Comparison of ENCODE assay signal across 11 mouse cellular contexts in genomic region chr12:86898448-86898847, GRCm38 (mm10). TPM values are rescaled to one million over a fixed set of nuclear protein-coding genes. Genes with fewer than 3 reads are reported as not detected.
DNase-seq lines count a peak whose midpoint lies in the region; ATAC-seq and TF ChIP-seq lines count a peak whose summit lies in the region.
"Had no signal": no experiment of that assay in that cellular context is flagged by ENCODE, and none has a peak within 500 bp of the region (broad histone marks: within the 10 kb centered on the region; RNA-seq: fewer than 3 reads in every experiment).

No protein-coding gene starts in this region.

- no peak overlapping the region for H3K4me3 ChIP-seq in heart, embryonic 13.5 days
- no peak overlapping the region for H3K4me3 ChIP-seq in cortical plate, adult 2 months (ENCODE audit: insufficient read depth, low read length)
- no peak overlapping the region for H3K4me3 ChIP-seq in hindbrain, embryonic 11.5 days (ENCODE audit: low read depth, low read length)
- H3K4me3 ChIP-seq in midbrain, embryonic 14.5 days (replicated peaks; ENCODE audit: low read depth, low read length), result no peak overlapping the region

- H3K4me1 ChIP-seq in heart, embryonic 13.5 days, result peaks cover 71% of the 10 kb centered on the region
- peaks cover 15% of the 10 kb centered on the region for H3K4me1 ChIP-seq in cortical plate, adult 2 months (ENCODE audit: control insufficient read depth, insufficient read depth, low read length)
- peaks cover 35% of the 10 kb centered on the region for H3K4me1 ChIP-seq in hindbrain, embryonic 11.5 days (replicated peaks; ENCODE audit: control insufficient read depth, insufficient read depth, low read length)
- peaks cover 53% of the 10 kb centered on the region for H3K4me1 ChIP-seq in midbrain, embryonic 14.5 days (ENCODE audit: control insufficient read depth, insufficient read depth, low read length)

- intact Hi-C loops in left cerebral cortex, postnatal 10 days (cut with DNase I), result no loop called here

- DNase-seq in heart, adult 9 months (ENCODE audit: low spot score in 2 of 2), result no peak
- DNase-seq in hindbrain, embryonic 11.5 days (ENCODE audit: low spot score), result no peak
- no peak for DNase-seq in midbrain, embryonic 14.5 days
- DNase-seq in left cerebral cortex, postnatal 10 days (ENCODE audit: extremely low spot score in 1 of 2, low spot score in 2 of 2), result no peak
- DNase-seq in layer of hippocampus, postnatal 25 days (ENCODE audit: extremely low spot score in 1 of 2, low spot score in 1 of 2), result no peak
- DNase-seq: adrenal gland, adult 2 months; embryo, embryonic 11 days had no signal

- no peak for ATAC-seq in heart, embryonic 13.5 days (ENCODE audit: extremely low read depth, insufficient number of reproducible peaks, low FRiP score, low TSS enrichment)
- no peak for ATAC-seq in hindbrain, embryonic 11.5 days (ENCODE audit: low FRiP score)
- ATAC-seq in midbrain, embryonic 14.5 days (ENCODE audit: low FRiP score, low TSS enrichment), result no peak
- ATAC-seq in megakaryocyte progenitor cell, adult 5-6 weeks (replicated peaks; ENCODE audit: poor library complexity), result no peak

- H3K36me3 ChIP-seq in heart, embryonic 13.5 days, result no peaks in the 10 kb centered on the region
- H3K36me3 ChIP-seq in hindbrain, embryonic 11.5 days (ENCODE audit: control insufficient read depth, insufficient read depth, low read length), result no peaks in the 10 kb centered on the region
- H3K36me3 ChIP-seq in midbrain, embryonic 14.5 days (ENCODE audit: control insufficient read depth, insufficient read depth, low read length), result no peaks in the 10 kb centered on the region

- TF ChIP-seq CTCF in cortical plate, adult 2 months (IDR thresholded peaks at IDR 0.05; ENCODE audit: extremely low read depth, insufficient read depth, low read length), result no peak

- peak overlapping the region; percentile 77 for H3K9ac ChIP-seq in heart, embryonic 13.5 days
- H3K9ac ChIP-seq in hindbrain, embryonic 11.5 days (ENCODE audit: low read depth, low read length), result peak overlapping the region; percentile 31; the same call in 1 of the 2 replicates
- peak overlapping the region; percentile 58 for H3K9ac ChIP-seq in midbrain, embryonic 14.5 days (replicated peaks; ENCODE audit: low read length)
- H3K9ac ChIP-seq: liver, embryonic 14.5 days had no signal

- 68% methylated on average over 3 of the region's 3 CpGs for WGBS in heart, embryonic 13.5 days
- WGBS in hindbrain, embryonic 11.5 days, result 61% methylated on average over 3 of the region's 3 CpGs
- WGBS in midbrain, embryonic 14.5 days, result 50% methylated on average over 3 of the region's 3 CpGs

- H3K27me3 ChIP-seq in heart, embryonic 13.5 days (replicated peaks), result no peaks in the 10 kb centered on the region
- no peaks in the 10 kb centered on the region for H3K27me3 ChIP-seq in hindbrain, embryonic 11.5 days (ENCODE audit: control insufficient read depth, insufficient read depth, low read length)
- H3K27me3 ChIP-seq in midbrain, embryonic 14.5 days (ENCODE audit: control insufficient read depth, insufficient read depth, low read length), result no peaks in the 10 kb centered on the region

- no peak overlapping the region for H3K4me2 ChIP-seq in heart, embryonic 13.5 days
- no peak overlapping the region for H3K4me2 ChIP-seq in hindbrain, embryonic 11.5 days (replicated peaks; ENCODE audit: low read depth, low read length)
- peak overlapping the region; percentile 69 for H3K4me2 ChIP-seq in midbrain, embryonic 14.5 days (ENCODE audit: low read length)

- peak overlapping the region; percentile 98 for H3K27ac ChIP-seq in heart, embryonic 13.5 days (replicated peaks)
- H3K27ac ChIP-seq in cortical plate, adult 2 months (ENCODE audit: insufficient read depth, low read length), result peak overlapping the region; percentile 98
- peak overlapping the region; percentile 94; the same call in 1 of the 2 replicates for H3K27ac ChIP-seq in hindbrain, embryonic 11.5 days (ENCODE audit: low read depth, low read length)
- peak overlapping the region; percentile 99 for H3K27ac ChIP-seq in midbrain, embryonic 14.5 days (replicated peaks; ENCODE audit: low read depth, low read length)
- H3K27ac ChIP-seq: liver, embryonic 14.5 days had no signal

- no peak for TF ChIP-seq POLR2A in cortical plate, adult 2 months (IDR thresholded peaks at IDR 0.05; ENCODE audit: extremely low read depth, insufficient read depth, low read length)

- no peaks in the 10 kb centered on the region for H3K9me3 ChIP-seq in heart, embryonic 13.5 days
- H3K9me3 ChIP-seq in hindbrain, embryonic 11.5 days (ENCODE audit: control insufficient read depth, low read length), result no peaks in the 10 kb centered on the region
- no peaks in the 10 kb centered on the region for H3K9me3 ChIP-seq in midbrain, embryonic 14.5 days (ENCODE audit: control insufficient read depth, low read length)

RNA-seq across cellular contexts. Expression of gene Irf2bpl, which starts 13.8 kb away (rescaled TPM):
- polyA plus RNA-seq in heart, embryonic 13.5 days (2015; fragmentation: Nextera tagmentation; extraction: Ambion mirVana), result 32.7 and 34.1 TPM in 2 replicates
- polyA plus RNA-seq in cortical plate, adult 2 months (2012; rRNA removed), result 35.7 and 37.1 TPM in 2 replicates
- 16.0 and 21.3 TPM in 2 replicates for polyA plus RNA-seq in hindbrain, embryonic 11.5 days (2014; fragmentation: Nextera tagmentation; extraction: Ambion mirVana)
- polyA plus RNA-seq in midbrain, embryonic 14.5 days (2014; fragmentation: Nextera tagmentation; extraction: Ambion mirVana), result 71.6 and 80.2 TPM in 2 replicates
- total RNA-seq in megakaryocyte progenitor cell, adult 5-6 weeks (2015), result 1.4 and 1.8 TPM in 2 replicates
- 1.6 and 1.7 TPM in 2 replicates for total RNA-seq in megakaryocyte progenitor cell, adult 5-6 weeks (2017)
- 10 to 100 TPM; 86.4 to 89.5 TPM for total RNA-seq in left cerebral cortex, postnatal 10 days (2021)
- 10 to 100 TPM; 68.0 to 70.8 TPM for total RNA-seq in layer of hippocampus, postnatal 25 days (2021)

RNA-seq across cellular contexts. Expression of gene Cipc, which starts 48.4 kb away (rescaled TPM):
- polyA plus RNA-seq in heart, embryonic 13.5 days (2015; fragmentation: Nextera tagmentation; extraction: Ambion mirVana), result 18.4 and 21.3 TPM in 2 replicates
- 83.7 and 84.4 TPM in 2 replicates for polyA plus RNA-seq in cortical plate, adult 2 months (2012; rRNA removed)
- polyA plus RNA-seq in hindbrain, embryonic 11.5 days (2014; fragmentation: Nextera tagmentation; extraction: Ambion mirVana), result 32.2 and 39.5 TPM in 2 replicates
- polyA plus RNA-seq in midbrain, embryonic 14.5 days (2014; fragmentation: Nextera tagmentation; extraction: Ambion mirVana), result 42.5 and 61.0 TPM in 2 replicates
- total RNA-seq in megakaryocyte progenitor cell, adult 5-6 weeks (2015), result 16.7 and 22.0 TPM in 2 replicates
- total RNA-seq in megakaryocyte progenitor cell, adult 5-6 weeks (2017), result 17.6 and 23.7 TPM in 2 replicates
- total RNA-seq in left cerebral cortex, postnatal 10 days (2021), result 10 to 100 TPM; 59.9 to 61.9 TPM
- 10 to 100 TPM; 62.0 to 74.2 TPM for total RNA-seq in layer of hippocampus, postnatal 25 days (2021)
